Mouse (Mus musculus) testis, adult 2 months (tissue): ENCODE results near the gene Slc51b.

Source experiments
- CTCF ChIP-seq: fragments of 200-500 bp; IDR thresholded peaks from 2 replicates; pipeline ENCODE4 v1.5.1; 2012; ENCODE audit warnings: low read depth, mild to moderate bottlenecking, inconsistent platforms, low read length, moderate library complexity; ENCODE audit not compliant: control insufficient read depth, insufficient read depth, insufficient replicate concordance
- POLR2A ChIP-seq: fragments of 200-500 bp; IDR thresholded peaks from 2 replicates; pipeline ENCODE4 v1.6.1; 2012; ENCODE audit warnings: low read depth, mild to moderate bottlenecking, inconsistent platforms, low read length, moderate library complexity; ENCODE audit not compliant: control insufficient read depth

DNA sequence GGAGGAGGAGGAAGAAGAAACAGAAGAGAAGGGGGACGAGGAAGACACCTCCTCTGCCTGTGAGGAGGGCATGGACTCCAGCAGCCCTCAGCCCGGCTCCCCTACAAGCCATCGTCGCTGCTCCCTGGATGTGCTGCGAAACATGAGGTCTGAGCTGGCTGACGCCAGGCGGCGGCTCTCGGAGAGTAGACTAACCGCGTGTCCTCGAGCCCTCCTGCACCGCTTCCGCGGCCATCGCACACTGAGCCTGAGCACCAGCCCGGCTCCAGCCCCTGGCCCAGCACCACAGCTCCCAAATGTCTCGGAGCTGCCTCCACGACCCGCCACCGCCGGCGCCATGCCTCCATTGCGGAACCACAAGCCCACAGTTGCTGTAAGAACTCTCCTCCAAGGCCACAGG, 51.0 kb downstream of the Slc51b start:
- no peak for TF ChIP-seq CTCF
- TF ChIP-seq POLR2A = no peak
